Mouse (Mus musculus) cerebellum, adult 11 months (tissue): ENCODE measurements around the gene Gdf5.
"Not testable (repeated sequence)": the region's sequence is repeated elsewhere in the genome, so short reads cannot be mapped to it uniquely, and the experiment has no call there.

ENCODE experiments used
- DNase-seq: peaks from one replicate; pipeline ENCODE4 v3.0.0; 2022

Gene Gdf5

GRCm38 (mm10) chr2:155940681-155941080 lies 4.5 kb downstream of the Gdf5 start, which contains the start of gene Gm15557:
TSS of gene Gm15557 (plus strand) at chr2:155940728.
- no peak for DNase-seq

- no peak for DNase-seq
These were observed 5.2 kb downstream of the Gdf5 start for GRCm38 (mm10) chr2:155939897-155940529.

- DNase-seq, result peak; percentile 88
These were observed 15.4 kb downstream of the Gdf5 start, which contains the start of gene Uqcc1 for GRCm38 (mm10) chr2:155929531-155930442. TSS of gene Uqcc1 (minus strand) at chr2:155930310.

- no peak for DNase-seq
These were observed 16.3 kb downstream of the Gdf5 start for GRCm38 (mm10) chr2:155928711-155929345.

GRCm38 (mm10) chr2:155925213-155925612 lies 20.0 kb downstream of the Gdf5 start:
- DNase-seq, result not testable (repeated sequence)

GRCm38 (mm10) chr2:155923143-155923542 lies 22.0 kb downstream of the Gdf5 start:
- no peak for DNase-seq

GRCm38 (mm10) chr2:155914684-155915083 lies 30.5 kb downstream of the Gdf5 start:
- DNase-seq, result no peak

GRCm38 (mm10) chr2:155903632-155904008 lies 41.5 kb downstream of the Gdf5 start:
- no peak for DNase-seq

GRCm38 (mm10) chr2:155902989-155903631 lies 42.1 kb downstream of the Gdf5 start:
- peak; percentile 53 for DNase-seq

- no peak for DNase-seq
These were observed 50.0 kb downstream of the Gdf5 start for GRCm38 (mm10) chr2:155895046-155895735.

GRCm38 (mm10) chr2:155894307-155895045 lies 50.7 kb downstream of the Gdf5 start:
- no peak for DNase-seq
